Mouse (Mus musculus) monocyte, adult 59 days (primary cell): ENCODE measurements around the gene Copg2. TPM values are rescaled to one million over a fixed set of nuclear protein-coding genes. Genes with fewer than 3 reads are reported as not detected.

Experiments
- total RNA-seq, 2 experiments: library from RNA; stranded (reverse); gene quantifications; one replicate each; pipeline ENCODE4 v1.2.4; 2023

Gene Copg2
- 10 to 100 TPM; 42.1 to 45.8 TPM for total RNA-seq

GRCm38 (mm10) chr6:30896195-30896985 is at the start of gene Copg2:
Gene Copg2, minus strand, starts transcription at chr6:30896794.

DNA sequence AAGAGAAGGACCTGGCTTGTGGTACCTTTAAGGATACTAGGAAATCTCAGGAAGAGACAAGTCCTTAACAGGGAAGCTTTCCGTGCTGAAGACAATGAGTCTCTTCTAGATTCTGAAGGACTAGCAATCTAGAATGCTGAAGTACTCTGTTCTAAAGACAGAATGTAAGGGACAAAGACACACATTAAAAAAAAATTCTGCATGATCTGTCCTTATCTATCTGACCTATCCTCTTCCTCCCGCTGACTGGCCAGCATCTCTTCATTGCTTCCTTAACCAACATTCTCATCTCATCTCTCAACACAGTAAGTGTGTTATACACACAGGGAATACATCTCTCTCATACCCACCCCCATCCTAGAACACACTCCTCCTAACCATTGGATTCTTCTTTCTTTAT is 18.9 kb upstream of the Copg2 start, which contains the start of gene Tsga13:
TSS of gene Tsga13 (minus strand) at position 101 of the 400 bp plus-strand sequence.

DNA sequence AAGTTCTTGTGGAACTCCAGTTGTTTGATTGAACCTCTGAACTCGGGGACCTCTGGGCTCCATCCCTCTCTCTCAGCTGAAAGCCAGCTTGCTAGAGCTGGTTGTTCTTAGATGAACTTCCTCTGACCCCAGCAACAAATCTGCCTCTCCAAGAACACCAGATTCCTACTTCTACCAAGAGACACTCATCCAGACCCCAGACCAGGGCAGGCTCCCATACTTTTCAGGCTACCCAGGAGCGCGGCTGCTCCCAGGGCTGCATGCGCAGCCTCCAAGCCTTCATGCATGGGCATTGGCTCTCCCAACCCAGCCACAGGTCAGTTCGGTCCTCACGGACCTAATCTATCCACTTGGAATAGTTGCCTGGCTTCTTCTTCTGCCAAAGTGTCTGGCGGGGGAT is 173.3 kb downstream of the Copg2 start, which contains the start of gene Mest:
TSS of gene Mest (plus strand) at position 217 of the 400 bp plus-strand sequence.

Other genes starting within 250 kb of the Copg2 start
- 1 to 10 TPM; 1.4 to 2.9 TPM for gene Cep41, start 203.0 kb downstream of the Copg2 start, total RNA-seq
- gene Mest, start 173.2 kb downstream of the Copg2 start, total RNA-seq: not detected
- not detected for gene Tsga13, start 18.8 kb upstream of the Copg2 start, total RNA-seq
- gene Klf14, start 62.3 kb upstream of the Copg2 start, total RNA-seq: not detected